Mouse (Mus musculus) MEL (cell line): ENCODE data around the gene Tlr6. TPM values are rescaled to one million over a fixed set of nuclear protein-coding genes. Genes with fewer than 3 reads are reported as not detected.

Experiments
- DNase-seq: peaks from one replicate; pipeline ENCODE4 v3.0.0; 2011; ENCODE audit warnings: low read depth, low spot score
- H3K27ac ChIP-seq: 2 replicates; pipeline ENCODE4 v1.5.1; 2012; ENCODE audit warnings: low read depth, mild to moderate bottlenecking, control low read depth, low read length, moderate library complexity; ENCODE audit not compliant: control insufficient read depth
- H3K27me3 ChIP-seq, 2 experiments: fragments of 150-350 bp in 1 of 2; sonication (generic) in 1 of 2; 2 replicates each; pipeline ENCODE4 v1.6.1; 2012; ENCODE audit warnings: low read length in 2 of 2, mild to moderate bottlenecking in 2 of 2, improper control_type of control experiment in 1 of 2, moderate library complexity in 1 of 2; ENCODE audit not compliant: insufficient read depth in 2 of 2, control insufficient read depth in 1 of 2
- H3K36me3 ChIP-seq, 2 experiments: 2 replicates each; pipeline ENCODE4 v1.6.1; 2012 to 2014; ENCODE audit warnings: low read length in 2 of 2, improper control_type of control experiment in 1 of 2, inconsistent platforms in 1 of 2, mild to moderate bottlenecking in 1 of 2; ENCODE audit not compliant: insufficient read depth in 2 of 2, control insufficient read depth in 1 of 2
- H3K4me1 ChIP-seq, 2 experiments: fragments of 150-350 bp in 1 of 2; sonication (generic) in 1 of 2; 2 replicates each; pipeline ENCODE4 v1.6.1; 2012; ENCODE audit warnings: low read length in 2 of 2, improper control_type of control experiment in 1 of 2, mild to moderate bottlenecking in 1 of 2; ENCODE audit not compliant: insufficient read depth in 2 of 2, control insufficient read depth in 1 of 2
- H3K4me3 ChIP-seq, 2 experiments: fragments of 150-350 bp in 1 of 2; sonication (generic) in 1 of 2; 2 replicates each; pipeline ENCODE4 v1.5.1; 2012; ENCODE audit warnings: low read depth in 2 of 2, low read length in 2 of 2, mild to moderate bottlenecking in 2 of 2, moderate library complexity in 2 of 2, control low read depth in 1 of 2, improper control_type of control experiment in 1 of 2; ENCODE audit not compliant: control insufficient read depth in 1 of 2, insufficient read depth in 1 of 2
- H3K79me2 ChIP-seq: 2 replicates; pipeline ENCODE4 v1.6.1; 2012; ENCODE audit warnings: mild to moderate bottlenecking, low read length, moderate library complexity; ENCODE audit not compliant: control insufficient read depth, poor library complexity, insufficient read depth
- H3K9ac ChIP-seq: 2 replicates; pipeline ENCODE4 v1.6.1; 2012; ENCODE audit warnings: low read depth, mild to moderate bottlenecking, control low read depth, low read length, moderate library complexity; ENCODE audit not compliant: control insufficient read depth, poor library complexity, severe bottlenecking
- H3K9me3 ChIP-seq: fragments of 150-350 bp; sonication (generic); replicated peaks from 2 replicates; pipeline ENCODE4 v1.6.1; 2012; ENCODE audit warnings: mild to moderate bottlenecking, low read length, improper control_type of control experiment, moderate library complexity; ENCODE audit not compliant: insufficient read depth
- E2F4 ChIP-seq: IDR thresholded peaks from 2 replicates; pipeline ENCODE4 v1.6.1; 2011; ENCODE audit warnings: low read depth, low read length, improper control_type of control experiment, borderline replicate concordance
- ELF1 ChIP-seq: IDR thresholded peaks from 2 replicates; pipeline ENCODE4 v1.6.1; 2014; ENCODE audit warnings: low read depth, mild to moderate bottlenecking, inconsistent platforms, low read length, improper control_type of control experiment, moderate library complexity
- ETS1 ChIP-seq: IDR thresholded peaks from 2 replicates; pipeline ENCODE4 v1.6.1; 2012; ENCODE audit warnings: low read depth, mild to moderate bottlenecking, inconsistent platforms, low read length, improper control_type of control experiment, moderate library complexity
- GABPA ChIP-seq: IDR thresholded peaks from 2 replicates; pipeline ENCODE4 v1.6.1; 2012; ENCODE audit warnings: low read depth, mild to moderate bottlenecking, inconsistent platforms, low read length, improper control_type of control experiment, moderate library complexity
- GATA1 ChIP-seq: IDR thresholded peaks from 2 replicates; pipeline ENCODE4 v1.6.1; 2011; ENCODE audit warnings: low read depth, low read length, improper control_type of control experiment
- KAT2A ChIP-seq: conservative IDR thresholded peaks from 2 replicates; pipeline ENCODE4 v1.6.1; 2012; ENCODE audit warnings: low read depth, low read length, improper control_type of control experiment, inconsistent platforms
- MAFK ChIP-seq: IDR thresholded peaks from 2 replicates; pipeline ENCODE4 v1.6.1; 2011; ENCODE audit warnings: low read depth, mild to moderate bottlenecking, low read length, improper control_type of control experiment, borderline replicate concordance
- MAZ ChIP-seq: IDR thresholded peaks from 2 replicates; pipeline ENCODE4 v1.6.1; 2012; ENCODE audit warnings: low read depth, mild to moderate bottlenecking, inconsistent platforms, low read length, improper control_type of control experiment
- MEF2A ChIP-seq: IDR thresholded peaks from 2 replicates; pipeline ENCODE4 v1.6.1; 2014; ENCODE audit warnings: low read depth, mild to moderate bottlenecking, inconsistent platforms, low read length, improper control_type of control experiment; ENCODE audit not compliant: poor library complexity, insufficient replicate concordance, severe bottlenecking; ENCODE audit errors: extremely low read depth
- MXI1 ChIP-seq: IDR thresholded peaks from 2 replicates; pipeline ENCODE4 v1.6.1; 2011; ENCODE audit warnings: mild to moderate bottlenecking, low read depth, low read length, improper control_type of control experiment
- MYB ChIP-seq: IDR thresholded peaks from 2 replicates; pipeline ENCODE4 v1.6.1; 2011; ENCODE audit warnings: mild to moderate bottlenecking, low read depth, low read length, improper control_type of control experiment
- NELFE ChIP-seq: IDR thresholded peaks from 2 replicates; pipeline ENCODE4 v1.6.1; 2011; ENCODE audit warnings: low read depth, low read length, improper control_type of control experiment
- NRF1 ChIP-seq: IDR thresholded peaks from 2 replicates; pipeline ENCODE4 v1.6.1; 2014; ENCODE audit warnings: low read depth, mild to moderate bottlenecking, inconsistent platforms, low read length, improper control_type of control experiment, moderate library complexity; ENCODE audit not compliant: poor library complexity, insufficient read depth, severe bottlenecking
- POLR2AphosphoS2 ChIP-seq: IDR thresholded peaks from 2 replicates; pipeline ENCODE4 v1.6.1; 2011; ENCODE audit warnings: low read length, improper control_type of control experiment
- SIN3A ChIP-seq: IDR thresholded peaks from 2 replicates; pipeline ENCODE4 v1.6.1; 2012; ENCODE audit warnings: low read length, improper control_type of control experiment, inconsistent platforms
- TAL1 ChIP-seq: IDR thresholded peaks from 2 replicates; pipeline ENCODE4 v1.6.1; 2012; ENCODE audit warnings: mild to moderate bottlenecking, inconsistent platforms, low read length, moderate library complexity, mixed read lengths
- UBTF ChIP-seq: IDR thresholded peaks from 2 replicates; pipeline ENCODE4 v1.6.1; 2012; ENCODE audit warnings: low read depth, mild to moderate bottlenecking, inconsistent platforms, low read length, improper control_type of control experiment, moderate library complexity, borderline replicate concordance; ENCODE audit not compliant: insufficient read depth
- USF1 ChIP-seq: IDR thresholded peaks from 2 replicates; pipeline ENCODE4 v1.6.1; 2014; ENCODE audit warnings: low read depth, mild to moderate bottlenecking, inconsistent platforms, low read length, improper control_type of control experiment, moderate library complexity
- ZC3H11A ChIP-seq: IDR thresholded peaks from 2 replicates; pipeline ENCODE4 v1.6.1; 2012; ENCODE audit warnings: low read depth, mild to moderate bottlenecking, inconsistent platforms, low read length, improper control_type of control experiment
- ZKSCAN1 ChIP-seq: IDR thresholded peaks from 2 replicates; pipeline ENCODE4 v1.6.1; 2012; ENCODE audit warnings: low read depth, mild to moderate bottlenecking, inconsistent platforms, low read length, improper control_type of control experiment, moderate library complexity
- ZMIZ1 ChIP-seq: IDR thresholded peaks from 2 replicates; pipeline ENCODE4 v1.6.1; 2012; ENCODE audit warnings: low read depth, mild to moderate bottlenecking, inconsistent platforms, low read length, improper control_type of control experiment, moderate library complexity
- ZNF384 ChIP-seq: IDR thresholded peaks from 2 replicates; pipeline ENCODE4 v1.6.1; 2012; ENCODE audit warnings: low read depth, mild to moderate bottlenecking, inconsistent platforms, low read length, improper control_type of control experiment
- polyA plus RNA-seq, 2 experiments: library from polyadenylated mRNA; stranded (reverse) in 1 of 2; unstranded in 1 of 2; fragments of >175 nt in 1 of 2; fragments of >200 nt in 1 of 2; gene quantifications; 2 replicates each; pipeline versions ENCODE4 v1.2.1 to v1.2.4; 2012; ENCODE audit warnings: low replicate concordance in 2 of 2, low read depth in 1 of 2; ENCODE audit not compliant: insufficient read length in 2 of 2, insufficient read depth in 1 of 2, missing spikeins in 1 of 2
- total RNA-seq: library from RNA; depleted of rRNA; stranded (reverse); fragments of 300-350 nt; gene quantifications from 2 replicates; pipeline ENCODE4 v1.2.3, GENCODE M21; 2012

The Tlr6 gene
- total and polyA plus RNA-seq, 3 experiments = 0.19 to 0.36 TPM; not detected in 1

DNA sequence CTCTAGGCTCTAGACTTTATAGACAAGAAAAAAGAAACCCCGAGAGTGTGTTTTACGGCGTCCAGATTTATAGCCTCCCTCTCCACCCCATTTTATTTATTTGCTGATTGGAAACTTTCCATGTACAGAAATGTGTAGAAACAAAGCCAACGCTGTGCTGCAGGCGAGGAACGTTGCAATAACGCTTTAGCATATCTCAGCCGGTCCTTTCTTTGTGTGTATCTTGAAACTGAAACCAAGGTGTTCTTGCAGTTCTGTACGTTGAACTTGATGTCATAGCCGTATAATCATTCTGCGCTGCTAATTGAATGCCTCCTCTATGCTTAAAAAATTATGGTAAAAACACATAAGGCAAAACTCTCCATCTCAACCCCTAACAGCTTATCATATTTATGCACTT, 42.2 kb downstream of the Tlr6 start:
- H3K27me3 ChIP-seq = peaks cover 0 to 3% of the 10 kb centered on the region in 2 experiments; a peak in 2 of 4 replicates
- H3K36me3 ChIP-seq = no peaks in the 10 kb centered on the region
- no peaks in the 10 kb centered on the region for H3K79me2 ChIP-seq
- H3K27ac ChIP-seq = no peak overlapping the region
- TF ChIP-seq ZKSCAN1 (no peak), KAT2A (no peak), SIN3A (no peak), ZMIZ1 (no peak), MAFK (no peak), POLR2AphosphoS2 (no peak), USF1 (no peak), E2F4 (no peak), ETS1 (no peak), MEF2A (no peak), ZNF384 (no peak), ELF1 (no peak), MYB (no peak), GATA1 (no peak)
- H3K9ac ChIP-seq = no peak overlapping the region
- no peaks in the 10 kb centered on the region for H3K4me1 ChIP-seq
- no peak for DNase-seq
- H3K9me3 ChIP-seq = no peaks in the 10 kb centered on the region
- H3K4me3 ChIP-seq = no peak overlapping the region

GRCm38 (mm10) chr5:64917161-64917560, 42.7 kb downstream of the Tlr6 start:
- Histone ChIP-seq H3K9ac (no peak overlapping the region), H3K79me2 (no peaks in the 10 kb centered on the region)
- TF ChIP-seq ZC3H11A = no peak
- no peak for TF ChIP-seq UBTF
- no peak for TF ChIP-seq SIN3A
- no peak for TF ChIP-seq TAL1
- no peak for TF ChIP-seq NELFE
- no peak for TF ChIP-seq GABPA
- TF ChIP-seq NRF1 = no peak
- no peak for TF ChIP-seq GATA1
- no peak for TF ChIP-seq MAZ
- no peak for TF ChIP-seq MXI1

More at GRCm38 (mm10) chr5:64917161-64917560, 42.7 kb downstream of the Tlr6 start:
- Histone ChIP-seq H3K4me1 (no peaks in the 10 kb centered on the region), H3K36me3 (no peaks in the 10 kb centered on the region), H3K27ac (no peak overlapping the region), H3K4me3 (no peak overlapping the region), H3K9me3 (no peaks in the 10 kb centered on the region), H3K27me3 (peaks cover 0 to 2% of the 10 kb centered on the region in 2 experiments; a peak in 1 of 4 replicates)
- DNase-seq = no peak
